Mouse (Mus musculus) stomach, embryonic 16.5 days (tissue): ENCODE data around the gene Gm20661. TPM values are rescaled to one million over a fixed set of nuclear protein-coding genes. Genes with fewer than 3 reads are reported as not detected.
A peak's percentile ranks its signal among the peaks of the same experiment; 100 is the strongest.

Experiments
- ATAC-seq: fragments of 200-750 bp; cut with Nextera tagmentation; 2 replicates; pipeline ENCODE4 v1.8.0; 2017; ENCODE audit warnings: moderate number of reproducible peaks, moderate TSS enrichment; ENCODE audit not compliant: insufficient read depth, low FRiP score
- H3K27ac ChIP-seq: fragments of 300-500 bp; sonication (generic); 2 replicates; pipeline ENCODE4 v1.5.1; 2014; ENCODE audit warnings: low read length
- H3K27me3 ChIP-seq: fragments of 300-500 bp; sonication (generic); 2 replicates; pipeline ENCODE4 v1.6.1; 2014; ENCODE audit warnings: low read length, control low read depth, mixed read lengths; ENCODE audit not compliant: control insufficient read depth, insufficient read depth
- H3K36me3 ChIP-seq: fragments of 300-500 bp; sonication (generic); 2 replicates; pipeline ENCODE4 v1.6.1; 2014; ENCODE audit warnings: low read length; ENCODE audit not compliant: control insufficient read depth, insufficient read depth
- H3K4me1 ChIP-seq: fragments of 300-500 bp; sonication (generic); 2 replicates; pipeline ENCODE4 v1.6.1; 2014; ENCODE audit warnings: low read length, control low read depth, mixed read lengths; ENCODE audit not compliant: control insufficient read depth, insufficient read depth
- H3K4me2 ChIP-seq: fragments of 300-500 bp; sonication (generic); 2 replicates; pipeline ENCODE4 v1.6.1; 2014; ENCODE audit warnings: low read depth, low read length, mixed read lengths
- H3K4me3 ChIP-seq: fragments of 300-500 bp; sonication (generic); replicated peaks from 2 replicates; pipeline ENCODE4 v1.5.1; 2014; ENCODE audit warnings: mild to moderate bottlenecking, low read length
- H3K9ac ChIP-seq: fragments of 300-500 bp; sonication (generic); 2 replicates; pipeline ENCODE4 v1.6.1; 2014; ENCODE audit warnings: low read length
- H3K9me3 ChIP-seq: fragments of 300-500 bp; sonication (generic); replicated peaks from 2 replicates; pipeline ENCODE4 v1.6.1; 2016; ENCODE audit warnings: low read length, control low read depth; ENCODE audit not compliant: control insufficient read depth
- WGBS: fragments of 180-500 bp; shearing (Covaris S2); extraction: QIAGEN DNeasy Blood & Tissue Kit; methylation state at CpG from one replicate; pipeline ENCODE4 v1.1.7; 2014; 5-methylcytosine and 5-hydroxymethylcytosine counted together
- polyA plus RNA-seq: library from polyadenylated mRNA; unstranded; fragments of >200 nt; fragmentation: Nextera tagmentation; extraction: Ambion mirVana; gene quantifications from 2 replicates; pipeline ENCODE4 v1.2.1, GENCODE M21; 2015

Gm20661 gene
- polyA plus RNA-seq, 1 experiment from 2014 or later = 5.9 TPM

DNA sequence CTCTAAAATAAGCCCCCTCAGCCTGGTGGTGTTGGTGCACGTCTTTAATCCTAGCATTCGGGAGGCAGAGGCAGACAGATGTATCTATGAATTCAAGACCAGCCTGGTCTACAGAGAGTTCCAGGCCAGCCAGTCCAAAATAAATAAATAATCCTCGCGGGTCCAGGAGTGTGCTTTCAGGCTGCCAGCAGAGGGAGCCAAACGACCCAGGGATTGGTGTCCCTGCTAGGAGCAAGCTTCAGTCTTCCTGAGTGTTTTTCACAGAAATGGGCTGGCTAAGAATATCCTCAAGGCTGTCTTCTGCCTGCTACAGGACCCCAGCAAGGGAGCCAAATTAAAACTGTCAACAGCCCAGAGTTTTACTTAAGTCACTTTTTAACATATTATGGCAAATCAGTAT, 19.2 kb upstream of the Gm20661 start:
- Histone ChIP-seq H3K4me2 (no peak overlapping the region), H3K36me3 (no peaks in the 10 kb centered on the region), H3K4me1 (no peaks in the 10 kb centered on the region), H3K9me3 (no peaks in the 10 kb centered on the region), H3K27ac (no peak overlapping the region; the same call in 1 of the 2 replicates), H3K27me3 (no peaks in the 10 kb centered on the region), H3K4me3 (no peak overlapping the region), H3K9ac (0 out of 2 replicates have a peak overlapping the region, but pooled peaks have one; percentile 7)
- WGBS = 16% methylated on average over 5 of the region's 5 CpGs
- peak; percentile 71 for ATAC-seq

DNA sequence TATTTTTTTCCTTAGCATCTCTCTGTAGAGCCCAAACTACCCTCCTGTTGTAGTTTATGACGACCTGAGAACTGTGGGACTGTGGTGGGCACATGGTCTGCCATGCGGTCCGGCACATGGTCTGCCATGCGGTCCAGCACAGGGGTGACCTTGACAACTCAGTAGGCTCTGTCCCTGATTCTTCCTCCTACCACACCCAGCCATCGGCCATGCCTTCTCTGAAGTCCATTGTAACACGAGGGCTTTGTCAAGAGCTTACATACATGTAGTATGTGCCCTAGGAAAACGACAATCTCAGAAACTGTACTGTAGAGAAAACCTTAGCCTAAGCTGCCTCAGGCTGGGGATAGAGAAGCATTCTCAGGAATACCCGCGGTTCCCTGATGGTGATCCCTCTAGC, 18.2 kb upstream of the Gm20661 start:
- Histone ChIP-seq H3K36me3 (no peaks in the 10 kb centered on the region), H3K9ac (no peak overlapping the region), H3K27ac (no peak overlapping the region), H3K27me3 (no peaks in the 10 kb centered on the region), H3K4me1 (no peaks in the 10 kb centered on the region), H3K9me3 (no peaks in the 10 kb centered on the region), H3K4me2 (no peak overlapping the region), H3K4me3 (no peak overlapping the region)
- no peak for ATAC-seq
- WGBS = 92% methylated on average over 9 of the region's 9 CpGs

DNA sequence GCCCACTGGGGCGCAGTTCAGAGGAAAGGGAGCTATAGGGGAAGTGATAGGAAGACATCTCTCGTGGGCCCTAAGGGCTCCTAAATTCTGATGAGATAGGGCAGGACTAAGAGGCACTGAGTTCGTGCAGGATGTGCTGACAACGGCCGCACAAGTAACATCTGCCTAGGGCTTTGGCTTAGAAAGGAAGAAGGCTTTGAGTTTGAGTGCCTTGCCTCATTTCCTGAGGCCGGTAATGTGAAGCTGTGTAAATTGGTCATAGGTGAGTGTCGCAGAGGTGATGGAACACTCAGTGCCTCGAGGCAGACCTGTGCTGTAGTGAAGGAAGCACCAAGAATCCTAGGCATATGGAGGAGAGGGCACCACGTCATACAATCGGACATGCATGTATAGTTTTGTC, 16.2 kb upstream of the Gm20661 start:
- H3K27me3 ChIP-seq = no peaks in the 10 kb centered on the region
- H3K9ac ChIP-seq = no peak overlapping the region

GRCm38 (mm10) chr9:107967437-107967836, 15.4 kb upstream of the Gm20661 start:
- Histone ChIP-seq H3K27ac (no peak overlapping the region), H3K36me3 (no peaks in the 10 kb centered on the region), H3K9me3 (no peaks in the 10 kb centered on the region), H3K9ac (no peak overlapping the region), H3K4me2 (no peak overlapping the region), H3K4me1 (no peaks in the 10 kb centered on the region), H3K27me3 (no peaks in the 10 kb centered on the region), H3K4me3 (no peak overlapping the region)
- no peak for ATAC-seq
- WGBS = 85% methylated on average over 6 of the region's 6 CpGs

More for the DNA sequence above, 16.2 kb upstream of the Gm20661 start:
- Histone ChIP-seq H3K4me1 (no peaks in the 10 kb centered on the region), H3K27ac (no peak overlapping the region), H3K4me3 (no peak overlapping the region), H3K4me2 (no peak overlapping the region), H3K36me3 (no peaks in the 10 kb centered on the region), H3K9me3 (no peaks in the 10 kb centered on the region)
- 80% methylated on average over 10 of the region's 10 CpGs for WGBS
- ATAC-seq = no peak

DNA sequence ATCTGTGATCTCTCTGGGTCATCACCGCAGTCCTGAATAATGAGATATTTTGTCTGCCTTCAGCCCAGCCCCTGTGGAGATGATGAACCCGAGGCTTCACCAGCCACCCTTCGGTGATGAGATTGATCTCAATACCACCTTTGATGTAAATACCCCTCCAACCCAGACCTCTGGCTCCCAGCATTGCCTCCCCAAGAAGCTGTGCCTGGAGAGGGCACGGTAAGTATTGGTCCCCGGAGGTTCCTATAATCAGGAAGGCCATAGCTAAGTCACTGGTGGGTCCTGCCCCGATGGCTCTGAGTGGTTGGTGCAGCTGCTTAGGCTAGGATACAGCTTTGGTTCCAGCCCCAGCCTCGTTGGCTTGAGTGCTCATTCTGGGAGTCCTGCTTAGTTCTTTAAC, 14.3 kb upstream of the Gm20661 start:
- Histone ChIP-seq H3K36me3 (no peaks in the 10 kb centered on the region), H3K9me3 (no peaks in the 10 kb centered on the region), H3K4me2 (no peak overlapping the region), H3K9ac (no peak overlapping the region), H3K27ac (no peak overlapping the region), H3K4me1 (no peaks in the 10 kb centered on the region), H3K27me3 (no peaks in the 10 kb centered on the region), H3K4me3 (no peak overlapping the region)
- 89% methylated on average over 7 of the region's 7 CpGs for WGBS
- ATAC-seq = no peak

DNA sequence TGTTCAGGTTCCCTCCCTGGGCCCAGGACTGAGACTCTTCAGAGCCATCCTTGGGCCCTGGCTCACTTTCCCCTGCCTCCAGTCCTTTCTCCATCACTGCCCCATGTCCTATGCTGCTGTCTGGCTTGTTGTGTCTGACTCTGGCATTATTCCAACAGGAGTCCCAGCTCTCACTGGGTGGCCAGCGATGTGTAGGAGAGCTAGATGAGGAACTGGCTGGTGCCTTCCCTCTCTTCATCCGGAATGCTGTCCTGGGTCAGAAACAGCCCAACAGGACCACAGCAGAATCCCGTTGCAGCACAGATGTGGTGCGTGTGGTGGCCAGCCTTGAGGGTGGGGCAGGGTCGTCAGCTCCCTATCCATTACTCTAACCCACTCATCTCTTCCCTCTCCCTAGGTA, 12.5 kb upstream of the Gm20661 start:
- Histone ChIP-seq H3K4me1 (peaks cover 6% of the 10 kb centered on the region), H3K9ac (no peak overlapping the region), H3K9me3 (no peaks in the 10 kb centered on the region), H3K27me3 (no peaks in the 10 kb centered on the region), H3K4me2 (no peak overlapping the region), H3K27ac (no peak overlapping the region), H3K36me3 (no peaks in the 10 kb centered on the region), H3K4me3 (no peak overlapping the region)
- 83% methylated on average over 5 of the region's 5 CpGs for WGBS
- ATAC-seq = no peak

GRCm38 (mm10) chr9:107971690-107972541, 10.9 kb upstream of the Gm20661 start:
- Histone ChIP-seq H3K9ac (no peak overlapping the region), H3K4me3 (no peak overlapping the region), H3K4me2 (no peak overlapping the region), H3K4me1 (peaks cover 11% of the 10 kb centered on the region), H3K27ac (no peak overlapping the region), H3K9me3 (no peaks in the 10 kb centered on the region), H3K27me3 (no peaks in the 10 kb centered on the region), H3K36me3 (no peaks in the 10 kb centered on the region)
- WGBS = 64% methylated on average over 8 of the region's 8 CpGs
- peak; percentile 42; the same call in 1 of the 2 replicates for ATAC-seq

- no peak overlapping the region for H3K4me3 ChIP-seq
- H3K9me3 ChIP-seq = no peaks in the 10 kb centered on the region
- H3K27me3 ChIP-seq = no peaks in the 10 kb centered on the region
- H3K4me1 ChIP-seq = peaks cover 11% of the 10 kb centered on the region
- no peaks in the 10 kb centered on the region for H3K36me3 ChIP-seq
- peak overlapping the region; percentile 83 for H3K27ac ChIP-seq
- 76% methylated on average over 10 of the region's 10 CpGs for WGBS
- H3K9ac ChIP-seq = no peak overlapping the region
- H3K4me2 ChIP-seq = no peak overlapping the region; the same call in 1 of the 2 replicates
- ATAC-seq = peak; percentile 42; the same call in 1 of the 2 replicates
Observed at GRCm38 (mm10) chr9:107974491-107975171, 8.2 kb upstream of the Gm20661 start.
